Mouse (Mus musculus) mesoderm, embryonic 11.5 days (tissue): ENCODE measurements around the gene Jdp2.
"Not testable (repeated sequence)": the region's sequence is repeated elsewhere in the genome, so short reads cannot be mapped to it uniquely, and the experiment has no call there.

Experiments
- DNase-seq: peaks from one replicate; pipeline ENCODE4 v3.0.0-alpha.2; 2012; ENCODE audit warnings: low read depth, low spot score

Gene Jdp2

DNA sequence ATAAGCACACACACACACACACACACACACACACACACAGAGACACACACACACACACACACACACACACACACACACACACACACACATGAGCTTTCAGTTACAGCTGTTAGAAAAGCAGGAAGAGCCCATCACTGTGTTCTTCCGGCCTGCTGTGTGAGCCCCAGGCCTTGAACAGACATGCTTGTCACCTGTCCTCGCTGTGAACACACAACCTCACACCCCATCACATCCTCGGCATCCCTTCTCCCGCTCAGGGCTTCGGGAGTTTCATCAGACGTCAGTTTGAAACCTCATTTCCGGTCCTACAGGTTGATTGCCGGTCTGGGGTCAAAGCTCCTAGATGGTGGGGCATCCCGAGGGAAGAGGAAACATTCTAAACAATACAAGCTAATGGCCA, 39.1 kb downstream of the Jdp2 start:
- DNase-seq: no peak

GRCm38 (mm10) chr12:85638541-85639325, 39.9 kb downstream of the Jdp2 start:
- no peak for DNase-seq

- no peak for DNase-seq
Measured at GRCm38 (mm10) chr12:85639326-85640008, 40.6 kb downstream of the Jdp2 start.

- no peak for DNase-seq
Measured at GRCm38 (mm10) chr12:85640852-85641563, 42.2 kb downstream of the Jdp2 start.

- no peak for DNase-seq
Measured at GRCm38 (mm10) chr12:85641564-85641931, 42.7 kb downstream of the Jdp2 start.

- no peak for DNase-seq
Measured at GRCm38 (mm10) chr12:85643735-85644134, 44.9 kb downstream of the Jdp2 start.

DNA sequence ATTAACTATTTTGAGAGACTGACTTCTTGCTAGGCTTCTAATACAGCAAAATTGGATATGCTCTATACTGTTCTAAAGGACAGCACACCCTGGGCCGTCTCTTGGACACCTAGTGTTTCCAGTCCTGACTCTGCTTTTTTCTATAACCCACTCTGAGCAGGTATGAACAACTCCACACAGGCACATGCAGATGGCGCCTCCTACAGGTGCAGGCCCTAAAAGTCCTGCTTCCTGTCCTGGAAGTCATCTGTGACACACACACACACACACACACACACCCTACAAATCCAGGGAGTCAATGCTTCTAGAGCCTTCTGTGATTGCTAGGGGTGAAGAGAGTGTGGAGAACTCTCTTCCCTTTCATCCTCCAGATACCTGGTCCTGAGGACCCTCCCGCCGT, 46.8 kb downstream of the Jdp2 start:
- DNase-seq: no peak

DNA sequence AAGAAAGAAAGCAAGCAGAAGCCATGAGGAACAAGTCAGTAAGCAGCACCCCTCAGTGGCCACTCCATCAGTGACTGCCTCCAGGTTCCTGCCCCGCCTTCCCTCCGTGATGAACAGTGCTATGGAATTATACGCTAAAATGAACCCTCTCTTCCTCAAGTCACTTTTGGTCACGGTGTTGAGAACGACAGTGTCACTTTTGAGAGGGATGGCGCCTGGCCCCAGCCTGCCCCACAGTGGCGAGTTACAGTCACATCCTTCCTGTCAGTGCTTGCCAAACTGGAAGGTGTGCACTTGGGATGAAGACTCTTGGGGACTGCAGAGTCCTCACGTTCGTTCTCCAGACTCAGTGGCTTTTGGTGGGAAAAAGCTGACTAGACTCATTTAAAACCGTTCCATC, 48.5 kb downstream of the Jdp2 start:
- no peak for DNase-seq

DNA sequence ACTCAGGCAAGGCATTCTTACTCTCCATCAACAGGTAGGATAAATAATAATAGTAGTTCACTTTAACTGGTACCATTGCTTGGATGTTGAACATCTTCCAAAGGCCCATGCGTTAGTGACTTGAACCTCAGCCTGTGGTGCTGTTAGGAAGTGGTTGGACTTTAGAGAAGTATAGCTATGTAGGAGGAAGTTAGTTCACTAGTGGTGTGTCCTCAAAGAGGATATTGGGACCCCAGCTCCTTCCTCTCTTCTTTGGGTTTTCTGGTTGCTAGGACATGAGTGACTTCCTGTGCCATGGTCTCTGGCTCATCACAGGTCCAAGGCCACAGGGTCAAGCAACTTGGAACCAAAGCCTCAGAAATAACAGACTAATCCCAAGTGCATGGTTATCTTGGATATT, 49.1 kb downstream of the Jdp2 start:
- DNase-seq: no peak

- no peak for DNase-seq
Measured at GRCm38 (mm10) chr12:85659319-85659718, 60.5 kb downstream of the Jdp2 start.

- no peak for DNase-seq
Measured at GRCm38 (mm10) chr12:85660855-85661254, 62.0 kb downstream of the Jdp2 start.

- not testable (repeated sequence) for DNase-seq
Measured at GRCm38 (mm10) chr12:85662232-85662631, 63.4 kb downstream of the Jdp2 start.

DNA sequence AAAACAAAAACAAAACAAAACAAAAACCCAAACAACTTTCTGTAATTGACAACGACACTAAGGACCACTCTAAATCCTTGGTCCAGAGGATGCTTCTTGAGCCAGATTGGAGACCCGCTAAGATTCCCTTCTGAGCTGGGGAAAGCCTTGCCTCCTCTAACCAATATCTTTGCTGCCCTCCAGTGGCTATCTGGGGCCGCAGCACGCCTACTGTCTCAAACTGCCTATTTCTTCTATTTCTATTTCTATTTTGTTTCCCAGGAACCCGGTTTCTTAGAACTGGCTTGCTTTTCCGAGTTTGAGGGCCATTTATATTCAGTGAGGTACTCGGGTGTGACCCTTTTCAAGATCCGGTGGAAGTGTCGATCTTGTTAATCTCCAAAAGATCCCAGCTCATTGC, 64.1 kb downstream of the Jdp2 start:
- peak; percentile 74 for DNase-seq

DNA sequence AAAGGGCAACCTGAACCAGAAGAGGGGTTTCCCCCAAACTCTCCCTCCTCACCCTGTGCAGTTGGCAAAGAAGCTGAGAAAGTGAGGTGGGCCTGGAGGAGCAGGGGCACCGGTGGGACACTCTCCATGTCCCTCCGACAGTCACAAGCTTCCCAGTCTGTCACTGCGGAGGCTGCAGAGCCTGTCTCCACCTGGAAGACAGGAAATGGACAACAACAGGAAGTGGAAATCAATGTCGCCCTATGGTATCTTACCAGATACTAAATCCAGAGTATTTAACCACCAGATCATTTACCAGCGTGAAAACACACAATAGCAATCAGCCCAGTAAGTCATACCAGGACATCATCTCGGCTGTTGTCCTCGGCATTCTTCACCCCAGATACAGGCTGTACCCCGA, 67.3 kb downstream of the Jdp2 start:
- DNase-seq: no peak

DNA sequence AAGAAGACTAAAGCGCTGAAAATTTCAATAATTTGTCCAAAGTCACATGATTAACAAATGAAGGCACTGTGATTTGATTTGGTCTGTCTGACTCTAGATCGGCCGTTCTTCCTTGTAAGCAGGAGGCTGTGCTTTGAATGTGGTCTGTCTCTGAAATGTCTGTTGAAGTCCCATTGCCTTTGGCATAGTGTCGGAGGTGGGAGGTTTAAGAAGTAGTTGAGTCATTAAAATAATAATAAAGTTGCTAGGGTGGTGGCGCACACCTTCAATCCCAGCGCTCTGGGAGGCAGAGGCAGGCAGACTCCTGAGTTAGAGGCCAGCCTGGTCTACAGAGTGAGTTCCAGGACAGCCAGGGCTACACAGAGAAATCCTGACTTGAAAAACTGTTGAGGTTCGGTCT, 68.2 kb downstream of the Jdp2 start:
- no peak for DNase-seq

- no peak for DNase-seq
Measured at GRCm38 (mm10) chr12:85668696-85669095, 69.9 kb downstream of the Jdp2 start.

DNA sequence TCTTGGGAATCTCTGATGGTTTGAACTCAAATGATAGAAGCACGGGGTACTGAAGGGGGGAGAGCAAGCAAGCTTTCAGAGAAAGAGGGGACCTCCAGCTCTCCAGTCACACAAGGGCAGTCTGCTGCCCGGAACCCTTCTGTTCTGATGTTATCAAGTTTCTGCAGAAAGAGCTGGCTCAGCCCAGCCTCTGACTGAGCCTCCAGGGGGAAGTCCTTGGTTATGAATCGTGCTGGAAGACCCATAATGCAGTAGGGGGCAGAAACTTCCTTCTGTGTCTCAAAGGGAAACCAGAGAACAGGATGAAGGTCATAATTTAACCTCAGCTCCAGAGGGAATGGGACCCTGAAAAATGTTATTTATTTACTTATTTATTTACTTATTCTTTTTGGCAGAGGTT, 71.3 kb downstream of the Jdp2 start:
- DNase-seq: no peak

DNA sequence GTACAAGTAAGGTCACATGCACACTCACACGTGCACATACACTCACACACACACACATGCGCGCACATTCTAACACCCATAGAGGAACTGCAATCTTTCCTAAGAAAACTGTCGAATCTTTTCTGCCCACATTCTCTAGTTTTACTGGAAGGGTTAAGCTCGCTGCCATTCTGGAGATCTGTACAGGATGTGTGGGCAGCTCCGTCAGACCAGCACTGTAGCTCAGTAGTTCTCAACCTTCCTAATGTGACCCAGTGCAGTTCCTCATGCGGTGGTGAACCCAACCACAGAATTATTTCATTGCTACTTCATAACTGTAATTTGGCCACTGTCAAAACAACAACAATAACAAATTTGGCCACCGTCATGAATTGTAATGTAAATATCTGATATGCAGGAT, 75.1 kb downstream of the Jdp2 start:
- no peak for DNase-seq

DNA sequence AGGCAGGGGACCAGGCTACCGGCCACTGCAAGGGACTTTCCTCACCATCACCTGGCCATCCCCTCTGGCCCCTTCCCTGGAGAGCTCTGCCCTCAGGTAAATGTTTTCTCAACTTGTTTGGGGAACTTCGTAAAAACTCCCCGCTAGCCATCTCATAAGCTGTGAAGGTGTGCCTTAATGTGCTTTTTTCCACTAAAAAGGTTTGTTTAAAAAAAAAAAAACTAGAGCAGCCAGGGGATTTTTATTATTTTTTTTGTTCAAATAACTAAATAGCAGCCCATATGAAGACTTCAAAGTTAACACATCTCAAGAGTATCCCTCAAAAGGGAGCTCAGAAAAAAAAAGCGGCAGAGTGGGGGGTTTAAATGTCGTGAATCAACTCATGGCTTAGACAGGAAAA, 80.3 kb downstream of the Jdp2 start:
- no peak for DNase-seq

DNA sequence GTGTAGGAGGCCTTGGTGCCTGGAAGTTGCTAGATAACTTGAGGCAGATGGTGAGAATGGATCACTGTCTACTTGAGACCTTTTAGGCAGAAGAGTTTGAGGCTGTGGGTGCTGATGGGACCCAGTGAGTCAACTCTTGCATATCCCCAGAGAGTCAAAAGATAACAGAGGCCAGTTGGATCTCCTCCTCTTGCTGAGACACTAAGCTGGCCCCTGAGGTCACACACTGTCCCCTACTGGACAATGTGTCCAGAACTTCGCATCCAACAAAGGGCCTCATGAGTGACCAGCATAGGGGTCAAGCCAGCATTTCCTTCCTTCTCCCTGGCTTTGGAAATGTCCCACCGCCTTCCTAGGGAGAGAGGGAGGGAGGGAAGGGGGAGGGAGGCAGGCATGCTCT, 81.0 kb downstream of the Jdp2 start:
- DNase-seq: no peak

DNA sequence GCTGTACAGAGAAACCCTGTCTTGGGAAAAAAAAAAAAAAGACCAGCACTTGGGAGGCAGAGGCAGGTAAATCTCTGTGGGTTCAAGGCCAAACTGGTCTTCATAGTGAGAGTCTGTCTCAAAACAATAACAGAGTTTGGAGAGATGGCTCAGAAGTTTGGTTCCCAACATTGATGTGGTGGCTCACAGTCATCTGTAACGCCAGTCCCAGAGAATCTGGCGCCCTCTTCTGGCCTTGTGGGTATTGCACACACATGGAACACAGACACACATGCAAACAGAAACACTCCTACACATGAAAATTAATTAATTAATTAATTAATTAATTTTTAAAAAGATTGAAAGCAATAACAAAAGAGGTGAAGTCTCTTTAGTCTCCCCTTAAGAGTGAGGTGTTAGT, 83.5 kb downstream of the Jdp2 start:
- DNase-seq: no peak

- DNase-seq: no peak
Measured at GRCm38 (mm10) chr12:85684411-85685275, 85.8 kb downstream of the Jdp2 start.
